Mouse (Mus musculus): Measurements from ENCODE around the gene Nedd9. TPM values are rescaled to one million over a fixed set of nuclear protein-coding genes. Genes with fewer than 3 reads are reported as not detected.

Gene Nedd9
- total RNA-seq, 4 experiments from 2014 or later = 12.6 to 17.8 (median 14.1) TPM

DNA sequence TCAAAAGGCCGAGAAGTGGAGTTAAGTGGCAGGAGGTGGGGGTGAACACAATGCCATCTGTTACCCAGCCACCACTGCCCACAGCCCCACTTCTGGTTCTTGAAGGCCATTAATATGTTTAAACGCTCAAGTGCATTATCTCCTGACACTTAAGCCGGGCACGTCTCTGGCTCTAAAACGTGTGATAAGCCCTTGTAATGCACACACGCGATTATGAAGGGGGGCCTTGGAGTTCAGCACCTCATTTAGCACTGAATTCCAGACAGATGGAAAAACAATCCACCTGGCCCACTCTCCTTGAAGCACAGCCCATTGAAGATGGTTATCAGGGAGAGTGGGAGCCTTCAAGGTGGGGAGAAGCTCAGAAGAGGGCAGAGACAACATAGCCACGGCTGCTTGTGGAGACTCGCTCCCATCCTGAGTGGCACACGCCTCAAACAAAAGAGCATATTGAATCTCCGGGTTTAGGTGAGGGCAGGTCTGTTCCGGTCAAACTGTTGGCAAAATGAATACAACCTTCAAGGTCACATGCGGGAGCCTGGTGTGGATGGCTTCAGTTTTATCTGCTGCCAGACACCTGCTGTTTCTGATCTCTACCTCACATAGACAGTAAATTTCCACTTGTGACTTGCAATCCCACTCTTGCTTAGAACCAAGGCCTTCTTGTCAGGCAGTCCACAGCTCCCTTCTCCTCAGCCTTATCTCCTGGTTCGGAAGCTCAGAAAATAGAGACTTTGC is 30.7 kb downstream of the Nedd9 start:
- DNase-seq (ENCODE audit: low spot score in 2 of 2) = no peak

DNA sequence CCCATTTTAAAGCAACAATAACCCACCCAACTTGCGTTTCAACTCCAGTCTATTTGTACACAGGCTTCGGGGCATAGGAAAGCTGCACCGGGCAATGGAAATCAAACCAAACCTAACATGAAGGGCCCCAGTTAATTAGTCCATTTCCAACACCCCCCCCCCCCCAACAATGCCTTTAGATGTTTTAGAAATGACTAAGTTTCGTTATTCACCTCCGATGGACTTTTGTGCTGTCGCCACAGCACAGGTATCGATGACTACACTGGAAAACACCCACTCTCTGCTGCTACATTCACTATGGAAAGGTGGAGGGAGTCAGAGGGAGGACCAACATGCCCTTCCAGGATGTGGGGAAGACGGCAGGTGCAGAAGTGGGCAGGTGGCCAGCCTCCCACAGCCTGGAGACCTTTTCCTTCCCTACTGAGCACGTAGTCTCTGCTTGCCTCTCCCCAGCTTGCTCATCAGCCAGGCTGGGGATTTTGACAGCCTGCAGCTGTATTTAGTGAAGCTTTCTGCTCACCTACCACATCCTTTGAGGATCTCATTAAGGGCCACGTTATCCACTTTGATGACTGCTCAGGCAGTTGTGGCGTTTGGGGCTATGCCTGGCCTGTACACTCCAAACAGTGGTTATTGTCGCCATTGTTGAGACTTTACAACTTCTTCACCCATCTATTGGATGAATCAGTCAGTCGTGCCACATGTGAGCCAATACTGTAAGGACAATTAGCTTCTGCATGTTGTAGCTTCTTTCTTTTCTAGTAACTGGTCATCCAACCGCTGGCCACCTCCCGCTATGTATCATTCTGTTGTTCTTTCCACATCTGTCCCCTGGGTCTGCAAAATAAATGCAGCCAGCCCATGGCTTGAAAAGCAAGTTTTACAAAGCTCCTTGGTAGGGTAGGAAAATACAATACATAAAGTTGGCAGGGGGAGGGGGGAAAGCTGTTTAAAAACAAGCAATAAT is 33.7 kb downstream of the Nedd9 start:
- no peak for DNase-seq (ENCODE audit: low spot score in 2 of 2)

DNA sequence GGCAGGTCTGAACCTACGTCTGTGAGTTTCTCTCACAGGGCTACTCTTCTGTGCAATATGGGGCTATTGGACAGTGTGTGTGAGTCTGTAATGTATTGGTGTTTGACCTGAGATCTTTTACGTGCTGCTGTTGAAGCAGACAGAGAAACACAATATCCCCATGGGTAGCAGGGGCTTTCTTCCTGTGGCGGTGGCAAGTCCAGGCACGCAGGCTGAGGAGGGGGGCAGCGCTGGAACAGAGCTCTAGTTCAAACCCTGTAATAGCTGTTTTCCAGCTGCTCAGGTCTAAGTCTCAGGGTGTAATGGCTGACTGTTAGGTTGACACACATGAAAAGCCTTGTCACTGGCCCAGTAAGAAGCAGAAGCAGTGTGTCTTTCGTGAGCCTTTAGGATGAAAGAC is 36.3 kb downstream of the Nedd9 start:
- DNase-seq (ENCODE audit: low spot score in 2 of 2) = no peak

DNA sequence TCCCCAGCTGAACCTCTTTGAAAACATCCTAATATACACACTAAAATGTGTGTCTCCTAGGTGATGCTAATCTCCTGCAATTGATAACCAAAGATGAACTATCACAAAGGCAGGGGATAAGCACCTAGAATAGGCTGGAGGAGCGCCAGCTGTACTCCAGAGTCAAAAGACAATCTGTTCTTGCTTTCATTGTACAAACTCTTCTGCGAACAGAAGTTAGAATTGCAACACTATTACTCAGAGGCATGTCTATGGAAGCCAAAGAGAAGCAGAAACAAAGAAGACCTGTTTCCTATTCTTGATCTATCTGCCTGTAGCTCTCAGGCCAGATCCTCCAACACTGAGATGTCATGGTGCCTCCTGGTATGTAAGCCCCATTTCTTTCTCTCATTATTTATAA is 38.0 kb downstream of the Nedd9 start:
- DNase-seq (ENCODE audit: low spot score in 2 of 2) = no peak

DNA sequence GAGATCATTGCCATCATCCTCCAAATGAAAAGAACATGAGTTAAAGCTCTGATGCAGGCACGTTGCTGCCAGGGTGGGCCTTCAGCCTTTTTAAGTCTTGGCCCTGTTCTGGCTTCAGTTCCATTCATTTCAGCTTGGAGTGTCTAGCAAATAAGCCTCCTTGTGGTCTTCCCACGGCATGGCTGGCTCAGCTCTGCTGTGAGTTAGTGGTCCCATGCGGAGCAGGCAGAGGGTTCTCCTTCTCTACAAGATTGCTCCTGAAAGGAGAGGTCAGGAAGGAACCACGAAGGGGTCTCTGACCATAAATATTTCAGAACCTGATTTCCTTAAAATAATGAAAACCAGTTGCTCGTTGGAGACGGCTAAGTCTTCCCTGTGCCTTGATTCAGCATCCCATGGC is 40.0 kb downstream of the Nedd9 start:
- no peak for DNase-seq (ENCODE audit: low spot score in 2 of 2)

DNA sequence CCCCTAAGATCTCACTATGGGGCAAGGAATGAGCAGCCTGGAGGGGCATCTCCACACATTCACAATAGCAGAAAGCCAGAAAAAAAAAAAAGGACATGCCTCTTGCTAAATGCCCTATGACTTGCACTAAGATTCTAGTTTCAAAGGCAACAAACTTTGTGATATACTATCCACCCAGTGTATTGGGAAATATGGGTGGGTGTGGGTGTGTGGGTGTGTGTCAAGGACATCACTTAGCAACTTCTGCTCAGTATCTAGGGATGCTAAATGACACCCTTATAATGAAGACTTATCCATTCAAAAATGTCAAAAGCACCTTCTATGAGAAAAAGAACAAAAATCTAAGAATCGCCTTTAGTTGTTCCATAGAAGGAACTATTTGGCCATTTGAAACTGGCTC is 40.6 kb downstream of the Nedd9 start:
- no peak for DNase-seq (ENCODE audit: low spot score in 2 of 2)

DNA sequence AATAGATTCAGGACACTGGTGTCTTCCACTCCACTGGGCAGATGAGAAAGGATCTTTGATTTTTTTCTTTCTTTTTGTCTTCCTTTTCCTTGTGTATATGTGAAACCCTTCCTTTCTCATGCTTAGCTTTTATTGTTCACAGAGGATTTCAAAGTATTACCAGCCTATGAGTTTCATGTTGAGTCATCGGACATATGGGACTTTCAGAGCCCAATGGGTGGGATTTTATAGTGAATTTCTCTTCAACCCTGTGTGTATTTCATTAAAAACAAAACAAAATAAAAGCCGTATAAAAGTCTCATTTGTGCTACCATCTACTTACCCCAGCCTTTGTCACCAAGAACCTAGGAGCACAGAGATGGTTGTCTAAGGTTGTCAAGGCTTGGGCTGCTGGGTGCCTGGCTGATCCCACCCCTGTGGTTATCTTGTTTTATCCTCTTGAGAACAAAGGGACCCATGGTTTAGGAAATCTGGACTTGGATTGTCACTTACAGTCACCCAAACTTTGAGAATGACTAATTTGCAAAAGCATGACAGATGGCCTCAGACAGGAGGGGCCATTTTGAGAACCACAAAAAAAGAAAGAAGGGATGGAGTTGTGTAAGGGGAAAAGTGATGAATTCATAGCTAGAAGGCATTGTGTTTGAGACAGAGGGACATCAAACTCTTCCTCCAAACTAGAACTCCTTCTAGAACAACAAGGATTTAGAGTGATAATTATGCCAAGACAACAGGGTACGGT is 41.9 kb downstream of the Nedd9 start:
- no peak for DNase-seq (ENCODE audit: low spot score in 2 of 2)

DNA sequence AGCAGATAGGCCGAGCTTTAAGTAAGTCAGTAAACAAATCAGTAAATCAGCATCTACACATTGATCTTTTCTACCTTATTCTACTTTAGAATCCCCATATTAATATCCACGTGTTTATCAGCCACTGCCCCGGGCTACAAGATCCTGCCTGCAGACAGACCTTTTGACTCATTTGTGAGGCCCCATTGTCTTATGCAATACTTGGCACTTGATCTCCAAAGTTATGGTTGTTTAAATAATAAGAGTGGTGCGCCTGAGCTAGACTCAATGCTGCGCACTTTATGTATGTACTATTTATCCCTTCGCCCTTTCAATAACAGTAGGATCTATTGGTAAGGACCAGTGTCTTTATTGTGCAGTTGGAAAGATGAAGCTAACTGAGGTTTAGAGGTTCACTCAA is 42.9 kb downstream of the Nedd9 start:
- no peak for DNase-seq (ENCODE audit: low spot score in 2 of 2)

DNA sequence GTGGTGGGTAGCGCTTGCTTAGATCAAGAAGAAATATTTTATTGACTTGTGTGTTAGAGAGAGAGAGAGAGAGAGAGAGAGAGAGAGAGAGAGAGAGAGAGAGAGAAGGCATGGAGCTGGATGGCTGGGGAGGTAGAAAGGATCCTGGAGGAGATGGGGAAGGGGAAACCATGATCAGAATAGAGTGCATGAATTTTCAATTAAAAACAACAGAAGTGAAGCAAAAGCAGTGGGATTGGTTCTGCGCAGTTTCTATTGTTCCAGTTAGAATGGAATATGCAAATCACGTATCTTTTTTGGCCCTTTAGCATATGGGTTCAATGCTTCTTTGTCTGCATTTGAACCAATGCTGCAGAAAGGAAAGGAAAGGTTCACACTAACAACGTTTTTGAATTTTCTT is 45.0 kb downstream of the Nedd9 start:
- no peak for DNase-seq (ENCODE audit: low spot score in 2 of 2)

DNA sequence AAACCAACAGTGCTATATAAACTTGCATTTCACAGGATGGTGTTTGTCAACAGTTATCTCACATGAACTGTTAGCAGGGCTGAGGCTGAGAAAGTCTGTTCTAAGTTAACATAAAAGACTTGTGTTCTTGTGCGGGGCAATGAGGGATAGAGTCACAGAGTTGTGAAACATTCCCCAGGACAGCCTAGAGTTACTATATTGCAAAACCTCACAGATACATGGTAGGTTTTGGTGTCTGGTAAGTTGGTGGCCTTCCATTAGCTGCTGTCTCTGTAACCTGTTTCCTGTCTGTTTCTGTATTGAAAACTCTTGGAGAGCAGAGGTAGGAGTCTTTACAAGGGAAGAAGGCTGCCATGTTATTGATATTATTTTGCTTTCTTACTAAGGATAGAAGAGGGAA is 47.0 kb downstream of the Nedd9 start:
- no peak for DNase-seq (ENCODE audit: low spot score in 2 of 2)

DNA sequence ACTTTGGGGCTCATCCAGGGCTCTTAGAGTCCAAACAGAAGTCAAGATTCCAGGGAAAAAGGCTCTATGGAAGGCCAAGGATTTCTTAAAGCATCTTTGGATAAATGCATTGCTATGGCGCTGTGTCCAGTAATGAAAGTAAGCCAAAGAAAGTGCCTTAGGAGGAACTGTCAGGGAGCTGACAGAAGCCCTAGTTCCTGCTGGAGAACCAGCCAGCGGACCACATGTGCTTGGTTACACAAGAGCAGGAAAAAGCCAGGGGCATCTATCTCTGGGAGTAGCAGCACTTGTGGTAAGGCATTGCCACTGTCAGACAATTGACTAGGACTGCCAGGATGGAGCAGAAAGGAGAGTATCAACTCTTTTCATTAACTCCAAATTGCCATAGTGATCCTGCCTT is 49.8 kb downstream of the Nedd9 start:
- no peak for DNase-seq (ENCODE audit: low spot score in 2 of 2)

DNA sequence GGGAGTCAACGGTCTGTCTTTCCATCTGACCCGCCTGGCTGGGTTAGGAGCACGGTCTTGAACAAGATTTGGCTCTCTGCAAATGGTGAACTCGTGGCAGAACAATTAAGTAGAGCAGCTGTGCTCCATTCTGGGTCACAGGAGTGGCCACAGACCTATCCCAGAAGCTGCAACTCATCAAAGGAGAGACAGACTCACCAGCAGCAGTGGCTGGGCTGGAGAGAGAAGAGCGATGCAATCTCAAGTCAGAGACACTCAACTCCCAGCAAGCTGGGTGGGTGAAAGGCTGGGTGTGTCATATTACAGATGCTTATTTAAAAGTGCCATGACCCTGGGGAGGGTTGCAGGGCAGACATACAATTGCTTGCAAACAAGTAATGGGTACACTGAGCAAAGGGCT is 50.4 kb downstream of the Nedd9 start:
- DNase-seq (ENCODE audit: low spot score in 2 of 2) = no peak

DNA sequence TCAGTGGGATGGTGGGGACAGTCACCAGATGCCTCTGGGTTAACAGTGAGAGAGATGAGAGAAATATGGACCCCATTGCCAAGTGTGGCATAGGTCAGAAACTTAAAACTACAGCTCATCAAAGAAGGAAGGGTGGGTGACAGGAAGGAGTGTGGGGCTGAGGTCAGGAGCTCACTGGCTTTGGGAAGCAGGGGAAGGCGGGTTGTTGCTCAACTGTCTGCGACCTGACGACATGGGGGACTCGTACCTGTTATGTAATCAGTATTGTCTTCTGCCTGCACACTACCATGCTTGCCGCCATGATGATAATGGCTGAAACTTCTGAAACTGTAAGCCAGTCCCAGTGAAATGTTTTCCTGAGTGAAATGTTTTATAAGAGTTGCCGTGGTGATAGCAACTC is 54.0 kb downstream of the Nedd9 start:
- no peak for DNase-seq (ENCODE audit: low spot score in 2 of 2)

DNA sequence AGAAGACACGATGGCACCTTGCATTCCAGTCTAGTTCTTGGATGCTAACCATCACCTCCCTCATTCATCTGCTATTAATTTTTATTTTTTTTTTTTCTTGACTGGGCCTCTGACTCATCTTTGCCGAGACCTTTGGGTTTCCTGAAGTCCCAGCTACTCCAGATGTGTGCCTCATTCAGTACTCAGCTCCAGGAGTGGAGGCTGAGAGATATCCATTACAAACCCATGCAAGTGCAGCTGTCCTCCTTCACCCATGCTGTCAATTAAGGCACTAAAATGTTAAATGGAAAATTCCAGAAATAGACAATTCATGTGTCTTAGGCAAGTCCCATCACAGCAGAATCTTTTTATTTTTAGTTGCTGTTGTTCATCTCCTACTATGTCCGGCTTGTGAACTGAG is 55.4 kb downstream of the Nedd9 start:
- no peak for DNase-seq (ENCODE audit: low spot score in 2 of 2)

DNA sequence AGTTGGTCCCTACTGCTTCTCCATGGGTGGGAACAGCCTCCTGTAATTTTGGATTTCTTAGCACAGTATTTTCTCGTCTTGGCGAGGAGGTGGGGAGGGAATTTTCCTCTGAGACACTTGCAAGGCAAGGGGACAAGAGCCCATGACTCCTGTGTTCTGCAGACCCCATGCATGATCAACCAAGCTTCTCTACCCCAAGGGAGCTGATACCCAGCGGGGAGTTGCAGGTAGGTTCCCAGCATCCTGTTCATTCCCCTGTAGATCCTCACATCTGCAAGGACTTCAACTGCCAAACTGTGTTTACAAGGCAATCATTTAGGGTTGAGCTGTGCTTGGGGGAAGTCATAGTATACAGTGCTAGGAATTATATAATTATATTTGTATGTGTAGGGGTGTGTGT is 60.1 kb downstream of the Nedd9 start:
- no peak for DNase-seq (ENCODE audit: low spot score in 2 of 2)

DNA sequence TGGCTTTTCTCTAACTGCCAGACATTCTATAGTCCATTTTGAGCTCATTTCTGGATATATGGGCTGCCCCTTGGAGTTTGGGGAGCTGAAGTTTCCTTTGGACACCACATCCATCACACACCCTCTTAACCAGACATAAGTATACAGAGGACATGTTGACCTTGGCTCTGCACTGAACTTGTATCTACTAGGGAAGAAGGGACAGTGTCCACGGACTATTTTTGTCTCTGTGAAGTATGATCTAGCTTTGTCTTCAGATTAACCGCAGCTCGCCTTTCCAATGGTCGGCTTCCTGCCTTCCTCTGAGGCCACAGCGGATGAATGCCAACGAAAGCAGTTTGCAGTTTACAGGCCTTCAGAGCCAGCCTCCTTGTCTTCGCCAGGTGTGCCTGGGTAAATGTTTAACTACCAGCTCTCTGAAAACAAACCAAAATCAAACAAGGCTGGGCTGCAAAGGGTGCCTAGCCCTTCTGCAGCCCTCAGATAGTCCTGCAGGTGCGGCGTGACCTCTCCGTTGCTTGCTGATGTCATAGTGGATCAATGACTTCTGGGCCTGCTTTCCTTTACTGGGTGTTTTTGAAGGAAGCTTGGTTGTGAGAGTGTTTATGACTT is 63.6 kb downstream of the Nedd9 start:
- DNase-seq (ENCODE audit: low spot score in 2 of 2) = no peak

DNA sequence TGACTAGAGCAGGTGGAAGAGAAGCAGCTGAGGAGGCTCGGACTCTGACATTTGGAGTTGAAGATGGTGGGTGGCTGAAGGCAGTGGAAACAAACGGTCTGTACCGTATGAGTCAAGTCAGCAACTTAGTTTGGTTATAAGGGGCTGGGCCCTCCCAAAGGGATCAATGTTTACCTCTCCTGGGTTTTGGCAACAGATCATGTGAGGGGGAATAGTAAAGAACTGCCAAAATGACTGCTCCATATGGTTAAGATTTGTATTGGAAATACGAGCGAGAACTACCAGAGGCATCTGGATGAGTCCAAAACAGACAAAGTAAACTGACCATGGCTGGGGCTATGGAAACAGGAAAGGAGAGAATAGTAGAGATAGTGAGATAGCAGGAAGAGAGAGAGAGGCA is 64.6 kb downstream of the Nedd9 start:
- DNase-seq (ENCODE audit: low spot score in 2 of 2) = no peak

DNA sequence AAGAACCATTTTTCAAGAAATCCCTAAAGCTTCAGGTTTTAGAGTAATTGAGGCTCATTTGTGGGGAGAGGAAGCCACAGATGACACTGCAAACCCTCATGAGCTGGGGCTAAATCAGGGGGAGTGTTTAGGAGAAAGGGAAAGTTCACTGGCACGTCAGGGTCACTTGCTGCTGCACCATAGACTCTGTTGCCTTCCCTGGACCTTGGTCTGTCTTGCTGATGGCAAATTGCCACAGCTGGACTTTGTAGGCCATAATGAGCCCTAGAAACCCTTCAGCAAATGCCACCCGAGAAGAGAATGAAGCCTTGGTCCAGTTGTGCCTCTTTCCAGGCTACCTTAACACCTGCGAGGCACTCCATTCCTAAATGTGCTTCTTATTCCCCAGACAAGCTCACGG is 66.8 kb downstream of the Nedd9 start:
- DNase-seq (ENCODE audit: low spot score in 2 of 2) = no peak

DNA sequence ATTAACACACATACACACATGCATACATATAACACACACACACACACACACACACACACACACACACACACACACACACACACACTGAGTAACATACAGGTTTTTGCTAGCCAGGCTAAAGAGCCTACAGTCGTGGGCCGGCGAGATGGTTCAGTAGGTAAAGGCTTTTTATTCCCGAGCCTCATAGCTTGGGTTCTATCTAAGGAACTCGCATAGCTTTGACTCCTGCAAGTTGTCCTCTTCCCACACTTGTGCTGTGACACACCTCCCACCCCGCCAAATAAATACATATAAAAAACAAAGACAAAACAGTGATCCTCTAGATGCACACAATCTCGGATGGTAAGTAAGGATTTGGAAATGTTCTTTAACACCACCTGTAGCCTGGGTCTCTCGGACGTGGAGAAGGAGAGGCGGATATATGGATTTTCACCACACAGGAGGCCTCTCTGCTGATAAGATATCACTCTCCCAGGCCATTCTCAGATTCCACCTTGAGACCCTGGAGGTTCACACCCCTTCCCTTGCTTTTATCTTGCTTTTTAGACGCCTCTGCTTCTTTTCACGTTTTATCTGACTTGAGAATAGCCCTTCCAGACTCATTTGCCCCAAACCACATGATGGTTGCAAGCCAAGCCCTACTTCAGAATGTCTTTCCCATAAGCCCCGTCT is 68.8 kb downstream of the Nedd9 start:
- no peak for DNase-seq (ENCODE audit: low spot score in 2 of 2)

DNA sequence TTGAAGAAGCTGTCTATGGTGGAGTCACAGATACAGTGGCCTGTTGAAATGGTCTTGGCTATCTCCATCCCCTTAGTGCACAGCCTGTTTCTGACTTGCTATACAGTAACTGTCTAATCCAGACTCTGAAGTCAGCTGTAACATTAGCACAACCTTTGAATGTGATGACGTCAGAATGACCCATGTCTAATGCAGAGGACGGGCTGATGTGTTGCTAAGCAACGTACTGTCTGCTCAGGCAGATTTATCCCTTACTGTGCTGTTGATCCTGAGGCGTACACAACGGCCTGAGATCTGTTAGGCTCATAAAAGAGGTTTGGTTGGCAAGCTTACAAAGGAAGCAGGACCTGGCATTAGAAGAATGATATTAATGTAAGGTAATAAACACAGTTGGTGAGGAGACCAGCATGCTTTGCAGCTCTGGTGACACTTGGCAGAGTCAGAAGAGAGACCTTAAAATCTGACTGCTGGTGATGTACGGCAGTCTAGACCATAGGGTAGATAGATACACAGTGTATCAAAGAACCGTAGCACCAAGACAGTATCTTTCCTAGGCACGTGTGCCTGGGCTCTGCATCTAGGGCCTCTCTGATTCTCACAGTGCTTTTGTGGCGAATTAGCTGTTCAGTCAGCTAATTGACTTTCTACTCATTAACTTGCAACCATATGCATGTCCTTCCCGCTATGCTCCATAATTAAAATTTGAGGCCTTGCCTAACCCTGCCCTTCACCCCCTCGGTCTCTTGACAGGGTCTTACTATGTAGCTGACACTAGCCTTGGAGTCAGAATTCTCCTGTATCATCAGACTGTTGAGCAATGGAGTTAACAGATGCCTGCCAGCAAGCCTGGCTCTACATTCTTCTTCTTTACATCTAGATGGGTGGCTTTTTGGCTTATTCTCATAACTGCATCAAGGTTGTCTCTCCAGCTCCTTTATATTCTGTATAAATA is 70.8 kb downstream of the Nedd9 start:
- DNase-seq (ENCODE audit: low spot score in 2 of 2) = no peak
